Mouse (Mus musculus) liver, adult (tissue): ENCODE measurements around the gene Glt6d1.
"Not testable (repeated sequence)": the region's sequence is repeated elsewhere in the genome, so short reads cannot be mapped to it uniquely, and the experiment has no call there.

Source experiments
- GATA4 ChIP-seq: IDR thresholded peaks from 2 replicates; pipeline ENCODE4 v1.6.1; 2014; ENCODE audit warnings: mild to moderate bottlenecking, low read length; ENCODE audit not compliant: insufficient replicate concordance

Gene Glt6d1

GRCm38 (mm10) chr2:25815748-25816147, at the start of gene Glt6d1:
Glt6d1 (minus strand) TSS chr2:25815848.
- not testable (repeated sequence) for TF ChIP-seq GATA4

- no peak for TF ChIP-seq GATA4
These were observed 49.8 kb upstream of the Glt6d1 start for GRCm38 (mm10) chr2:25865412-25865811.

GRCm38 (mm10) chr2:25864230-25864629, 48.6 kb upstream of the Glt6d1 start:
- TF ChIP-seq GATA4, result no peak

GRCm38 (mm10) chr2:25863337-25864131, 47.9 kb upstream of the Glt6d1 start, which contains the start of gene Kcnt1:
Kcnt1 (plus strand) TSS chr2:25863734.
- TF ChIP-seq GATA4, result no peak

GRCm38 (mm10) chr2:25862696-25863270, 47.1 kb upstream of the Glt6d1 start:
- TF ChIP-seq GATA4, result no peak

GRCm38 (mm10) chr2:25862038-25862437, 46.4 kb upstream of the Glt6d1 start:
- no peak for TF ChIP-seq GATA4

- no peak for TF ChIP-seq GATA4
These were observed 44.2 kb upstream of the Glt6d1 start for GRCm38 (mm10) chr2:25859891-25860290.

- TF ChIP-seq GATA4, result no peak
These were observed 38.4 kb upstream of the Glt6d1 start for GRCm38 (mm10) chr2:25853998-25854397.

- TF ChIP-seq GATA4, result no peak
These were observed 37.0 kb upstream of the Glt6d1 start for GRCm38 (mm10) chr2:25852626-25853025.

- no peak for TF ChIP-seq GATA4
These were observed 34.7 kb upstream of the Glt6d1 start for GRCm38 (mm10) chr2:25850330-25850729.

- no peak for TF ChIP-seq GATA4
These were observed 31.6 kb upstream of the Glt6d1 start, which contains the start of gene Sohlh1 for GRCm38 (mm10) chr2:25847226-25847625. Sohlh1 (minus strand) TSS chr2:25847248.

GRCm38 (mm10) chr2:25846516-25846915, 30.9 kb upstream of the Glt6d1 start:
- no peak for TF ChIP-seq GATA4

GRCm38 (mm10) chr2:25844097-25844496, 28.4 kb upstream of the Glt6d1 start:
- no peak for TF ChIP-seq GATA4

- TF ChIP-seq GATA4, result no peak
These were observed 27.1 kb upstream of the Glt6d1 start for GRCm38 (mm10) chr2:25842758-25843157.

GRCm38 (mm10) chr2:25842161-25842560, 26.5 kb upstream of the Glt6d1 start:
- TF ChIP-seq GATA4, result no peak

- no peak for TF ChIP-seq GATA4
These were observed 20.6 kb upstream of the Glt6d1 start for GRCm38 (mm10) chr2:25836291-25836690.
